Mouse (Mus musculus): ENCODE measurements around the gene Ndufa11. TPM values are rescaled to one million over a fixed set of nuclear protein-coding genes. Genes with fewer than 3 reads are reported as not detected.

Ndufa11 gene
- 348 and 393 TPM in 2 replicates for polyA plus RNA-seq (2012; rRNA removed)

DNA sequence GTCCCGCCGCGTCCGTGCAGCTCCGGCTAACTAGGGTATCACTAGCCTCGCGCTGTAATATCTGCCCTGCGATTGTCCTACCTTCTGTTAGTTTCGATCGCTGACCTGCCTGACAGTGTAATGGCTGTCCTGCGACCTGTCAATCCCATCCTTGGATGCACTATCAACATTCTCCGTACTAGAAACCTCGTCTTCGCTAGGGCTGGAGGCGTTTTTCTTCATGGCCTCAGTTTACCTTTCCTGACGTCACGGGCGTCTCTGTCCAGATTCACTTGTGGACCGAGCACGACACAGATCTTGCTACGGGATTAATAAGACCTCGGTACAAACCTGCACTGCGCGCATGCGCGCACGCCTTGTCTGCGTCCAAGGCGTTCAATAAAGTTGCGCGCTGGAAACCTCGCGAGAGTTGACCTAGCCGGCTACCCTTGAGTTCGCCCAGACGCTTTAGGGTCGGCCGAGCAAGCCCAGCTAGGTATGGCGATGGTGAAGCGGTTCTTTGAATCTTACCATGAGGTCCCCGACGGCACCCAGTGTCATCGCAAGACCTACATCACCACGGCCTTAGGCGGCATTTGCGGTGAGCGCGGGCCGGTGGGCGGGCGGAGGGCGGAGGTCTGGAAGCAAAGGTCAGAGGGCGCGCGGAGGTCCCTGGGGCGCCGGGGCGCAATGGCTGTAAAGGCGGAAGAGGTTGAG is at the start of gene Ndufa11, which contains the start of gene Vmac:
Gene Ndufa11 (plus strand): TSS at position 405 of the 696 bp plus-strand sequence.
Gene Vmac (minus strand): TSS at position 660 of the 696 bp plus-strand sequence.
- peak; percentile 94 for DNase-seq
- no peak for TF ChIP-seq CTCF (IDR thresholded peaks at IDR 0.05; ENCODE audit: insufficient read depth, low read length)
- peak; percentile 93; the same call in 1 of the 2 replicates for TF ChIP-seq POLR2A (IDR thresholded peaks at IDR 0.05; ENCODE audit: borderline replicate concordance, extremely low read depth, low read depth, low read length)
- Histone ChIP-seq H3K4me3 (replicated peaks; ENCODE audit: extremely low read depth, low read depth, low read length) (peak within 1 kb of the TSS; percentile 86), H3K4me1 (ENCODE audit: control insufficient read depth, insufficient read depth, low read length) (peaks cover 2% of the 10 kb centered on the region; the same call in 1 of the 2 replicates)
- under 1% methylated on average over 59 of the region's 59 CpGs for WGBS

DNA sequence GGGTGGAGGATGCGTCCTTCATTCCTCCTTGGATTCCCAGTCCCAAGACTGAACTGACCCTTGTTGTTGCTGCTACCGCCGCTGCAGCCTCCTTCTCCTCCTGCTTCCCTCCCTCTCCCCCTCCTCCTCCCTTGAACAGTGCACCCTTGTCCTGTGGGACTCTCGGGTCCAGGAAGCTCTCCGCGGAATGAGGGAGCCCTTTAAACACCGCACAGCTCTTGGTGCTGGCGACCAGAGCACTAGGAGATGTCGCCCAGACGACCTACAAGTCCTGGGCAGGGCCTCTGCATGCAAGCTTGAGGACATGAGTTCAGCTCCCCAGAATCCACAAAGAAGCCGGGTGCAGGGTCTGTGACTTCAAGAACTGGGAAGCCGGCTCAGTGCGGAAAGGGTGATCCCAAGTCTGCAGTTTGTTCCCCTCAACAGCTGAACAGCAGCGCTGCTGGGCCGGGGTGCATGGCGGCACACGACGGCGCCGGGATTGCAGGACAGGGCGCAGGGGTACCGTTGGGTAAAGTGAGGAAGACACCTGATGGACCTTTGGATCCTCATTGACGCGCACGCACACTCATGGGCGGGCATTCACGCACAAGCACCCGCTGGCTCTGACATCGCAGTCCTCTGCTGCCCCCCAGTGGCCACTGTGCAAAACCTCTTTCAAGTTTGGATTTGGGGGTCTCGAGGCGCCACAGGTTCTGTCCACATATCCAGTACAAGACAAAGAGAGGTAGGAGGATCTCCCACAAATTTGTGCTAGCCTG is 49.0 kb upstream of the Ndufa11 start:
- DNase-seq: peak; percentile 82
- peaks cover 4% of the 10 kb centered on the region; the same call in 1 of the 2 replicates for H3K4me1 ChIP-seq (ENCODE audit: control insufficient read depth, insufficient read depth, low read length)
- peak overlapping the region; percentile 53 for H3K4me3 ChIP-seq (replicated peaks; ENCODE audit: extremely low read depth, low read depth, low read length)
- no peak for TF ChIP-seq POLR2A (IDR thresholded peaks at IDR 0.05; ENCODE audit: borderline replicate concordance, extremely low read depth, low read depth, low read length)
- TF ChIP-seq CTCF (IDR thresholded peaks at IDR 0.05; ENCODE audit: insufficient read depth, low read length): peak; percentile 74
- WGBS: 3% methylated on average over 31 of the region's 31 CpGs

- H3K4me1 ChIP-seq (ENCODE audit: control insufficient read depth, insufficient read depth, low read length): peaks cover 9% of the 10 kb centered on the region
- DNase-seq: no peak
- WGBS: 84% methylated on average over 8 of the region's 8 CpGs
- TF ChIP-seq POLR2A (IDR thresholded peaks at IDR 0.05; ENCODE audit: borderline replicate concordance, extremely low read depth, low read depth, low read length) (no peak), CTCF (IDR thresholded peaks at IDR 0.05; ENCODE audit: insufficient read depth, low read length) (no peak)
- no peak overlapping the region for H3K4me3 ChIP-seq (replicated peaks; ENCODE audit: extremely low read depth, low read depth, low read length)
These were observed 47.8 kb upstream of the Ndufa11 start for GRCm38 (mm10) chr17:56669766-56670165.

GRCm38 (mm10) chr17:56672941-56673646 is 44.5 kb upstream of the Ndufa11 start, which contains the start of gene Ranbp3:
Gene Ranbp3, plus strand, starts transcription at chr17:56673294.
- Histone ChIP-seq H3K4me3 (replicated peaks; ENCODE audit: extremely low read depth, low read depth, low read length) (peak within 1 kb of the TSS; percentile 87), H3K4me1 (ENCODE audit: control insufficient read depth, insufficient read depth, low read length) (peaks cover 9% of the 10 kb centered on the region)
- under 1% methylated on average over 65 of the region's 66 CpGs for WGBS
- DNase-seq: peak; percentile 98
- TF ChIP-seq CTCF (IDR thresholded peaks at IDR 0.05; ENCODE audit: insufficient read depth, low read length) (no peak), POLR2A (IDR thresholded peaks at IDR 0.05; ENCODE audit: borderline replicate concordance, extremely low read depth, low read depth, low read length) (peak; percentile 92; the same call in 1 of the 2 replicates)

GRCm38 (mm10) chr17:56673647-56674416 is 43.7 kb upstream of the Ndufa11 start:
- TF ChIP-seq CTCF (IDR thresholded peaks at IDR 0.05; ENCODE audit: insufficient read depth, low read length) (no peak), POLR2A (IDR thresholded peaks at IDR 0.05; ENCODE audit: borderline replicate concordance, extremely low read depth, low read depth, low read length) (no peak)
- WGBS: under 1% methylated on average over 34 of the region's 37 CpGs
- H3K4me3 ChIP-seq (replicated peaks; ENCODE audit: extremely low read depth, low read depth, low read length): peak overlapping the region; percentile 87
- DNase-seq: no peak
- H3K4me1 ChIP-seq (ENCODE audit: control insufficient read depth, insufficient read depth, low read length): peaks cover 9% of the 10 kb centered on the region

DNA sequence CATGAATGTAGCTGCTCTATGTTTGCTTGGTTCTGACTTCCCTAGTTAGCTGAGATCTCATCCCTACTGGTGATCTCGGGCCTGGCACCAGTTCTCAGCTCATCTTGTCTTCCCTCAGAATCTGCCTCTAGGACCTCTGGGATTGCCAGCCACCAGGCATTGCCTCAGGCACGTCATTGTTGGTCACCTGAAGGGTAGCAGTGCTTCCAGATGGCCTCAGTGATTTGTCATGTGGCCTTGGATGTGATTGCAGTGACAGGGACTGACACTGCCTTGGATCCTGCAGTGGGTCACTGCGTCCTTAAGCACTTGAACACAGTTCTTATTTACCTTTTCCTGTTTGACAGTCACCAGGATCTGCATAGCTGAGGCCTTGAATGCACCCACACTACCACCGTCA is 35.8 kb upstream of the Ndufa11 start:
- TF ChIP-seq POLR2A (IDR thresholded peaks at IDR 0.05; ENCODE audit: borderline replicate concordance, extremely low read depth, low read depth, low read length) (no peak), CTCF (IDR thresholded peaks at IDR 0.05; ENCODE audit: insufficient read depth, low read length) (no peak)
- no peak for DNase-seq
- 61% methylated on average over 4 of the region's 4 CpGs for WGBS
- no peak overlapping the region for H3K4me3 ChIP-seq (replicated peaks; ENCODE audit: extremely low read depth, low read depth, low read length)
- peaks cover 4% of the 10 kb centered on the region; the same call in 1 of the 2 replicates for H3K4me1 ChIP-seq (ENCODE audit: control insufficient read depth, insufficient read depth, low read length)

GRCm38 (mm10) chr17:56682880-56683279 is 34.7 kb upstream of the Ndufa11 start:
- DNase-seq: no peak
- TF ChIP-seq CTCF (IDR thresholded peaks at IDR 0.05; ENCODE audit: insufficient read depth, low read length) (no peak), POLR2A (IDR thresholded peaks at IDR 0.05; ENCODE audit: borderline replicate concordance, extremely low read depth, low read depth, low read length) (no peak)
- 56% methylated on average over 3 of the region's 3 CpGs for whole genome bisulfite sequencing
- Histone ChIP-seq H3K4me3 (replicated peaks; ENCODE audit: extremely low read depth, low read depth, low read length) (no peak overlapping the region), H3K4me1 (ENCODE audit: control insufficient read depth, insufficient read depth, low read length) (peaks cover 4% of the 10 kb centered on the region; the same call in 1 of the 2 replicates)

DNA sequence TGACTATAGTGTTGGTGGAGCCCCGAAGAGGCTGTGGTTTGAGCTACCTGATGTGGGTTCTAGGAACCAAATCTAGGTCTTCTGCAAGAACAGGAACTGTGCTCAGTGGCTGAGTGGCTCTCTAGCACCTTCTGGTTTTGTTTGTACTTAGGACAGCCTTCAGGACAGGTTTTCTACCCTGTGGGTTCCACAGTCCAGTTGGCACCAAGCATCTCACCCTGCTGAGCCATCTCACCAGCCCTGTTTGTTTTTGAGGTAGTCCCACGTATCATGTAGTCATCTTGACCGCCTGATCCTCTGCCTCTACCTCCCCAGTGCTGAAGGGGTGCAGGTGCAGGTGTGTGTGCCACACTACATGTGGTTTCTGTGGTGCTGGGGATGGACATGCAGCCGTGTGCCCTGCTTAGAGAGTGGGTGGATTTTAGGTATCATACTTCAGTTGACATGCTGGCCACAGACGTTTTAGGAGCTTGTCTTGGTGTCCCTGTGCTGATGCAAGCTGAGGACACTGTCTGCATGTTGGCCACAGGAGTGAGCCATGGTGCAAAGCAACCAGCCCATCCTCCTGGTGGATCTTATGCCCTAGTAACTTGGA is 33.9 kb upstream of the Ndufa11 start:
- Histone ChIP-seq H3K4me1 (ENCODE audit: control insufficient read depth, insufficient read depth, low read length) (peaks cover 4% of the 10 kb centered on the region; the same call in 1 of the 2 replicates), H3K4me3 (replicated peaks; ENCODE audit: extremely low read depth, low read depth, low read length) (no peak overlapping the region)
- 78% methylated on average over 5 of the region's 5 CpGs for WGBS
- no peak for DNase-seq
- TF ChIP-seq POLR2A (IDR thresholded peaks at IDR 0.05; ENCODE audit: borderline replicate concordance, extremely low read depth, low read depth, low read length) (no peak), CTCF (IDR thresholded peaks at IDR 0.05; ENCODE audit: insufficient read depth, low read length) (no peak)

Measured in lung, adult 2 months (tissue).